Mouse (Mus musculus) layer of hippocampus, adult 18-20 months (tissue): Measurements from ENCODE around the gene Erbb3. TPM values are rescaled to one million over a fixed set of nuclear protein-coding genes. Genes with fewer than 3 reads are reported as not detected.
A peak's percentile ranks its signal among the peaks of the same experiment; 100 is the strongest.
"Not testable (repeated sequence)": the region's sequence is repeated elsewhere in the genome, so short reads cannot be mapped to it uniquely, and the experiment has no call there.

Experiments used
- DNase-seq, 2 experiments: peaks; one replicate each; pipeline ENCODE4 v3.0.0; 2022; ENCODE audit warnings: low spot score in 2 of 2
- total RNA-seq, 2 experiments: library from RNA; stranded (reverse); gene quantifications; 2 replicates each; pipeline ENCODE4 v1.2.3; 2021

Erbb3 gene
- total RNA-seq, 2 experiments from 2014 or later, result 7.1 to 7.5 TPM

GRCm38 (mm10) chr10:128563544-128563943 is 25.9 kb downstream of the Erbb3 start:
- no peak for DNase-seq

GRCm38 (mm10) chr10:128556963-128557362 is 32.5 kb downstream of the Erbb3 start:
- no peak for DNase-seq

GRCm38 (mm10) chr10:128556286-128556685 is 33.2 kb downstream of the Erbb3 start:
- no peak for DNase-seq

GRCm38 (mm10) chr10:128555567-128555966 is 33.9 kb downstream of the Erbb3 start:
- not testable (repeated sequence) for DNase-seq

GRCm38 (mm10) chr10:128550144-128550823 is 39.2 kb downstream of the Erbb3 start:
- DNase-seq, result not testable (repeated sequence)

- not testable (repeated sequence) for DNase-seq
These were observed 39.8 kb downstream of the Erbb3 start for GRCm38 (mm10) chr10:128549682-128550057.

GRCm38 (mm10) chr10:128548947-128549681 is 40.3 kb downstream of the Erbb3 start, which contains the start of gene Rpl41:
Gene Rpl41, minus strand, starts transcription at chr10:128549305.
- DNase-seq, result peak; percentile 89 to 96

- peak in 1 of 2 experiments; percentile 54 for DNase-seq
These were observed 41.2 kb downstream of the Erbb3 start for GRCm38 (mm10) chr10:128548051-128548791.

GRCm38 (mm10) chr10:128547361-128548032 is 42.0 kb downstream of the Erbb3 start, which contains the start of gene Zc3h10:
Gene Zc3h10, minus strand, starts transcription at chr10:128547774.
- peak; percentile 96 to 98 for DNase-seq

- no peak for DNase-seq
These were observed 42.7 kb downstream of the Erbb3 start for GRCm38 (mm10) chr10:128546787-128547186.

GRCm38 (mm10) chr10:128546361-128546760 is 43.1 kb downstream of the Erbb3 start:
- DNase-seq, result no peak

GRCm38 (mm10) chr10:128545570-128545898 is 43.9 kb downstream of the Erbb3 start:
- no peak for DNase-seq

- no peak for DNase-seq
These were observed 44.5 kb downstream of the Erbb3 start for GRCm38 (mm10) chr10:128544674-128545569.

GRCm38 (mm10) chr10:128544151-128544657 is 45.2 kb downstream of the Erbb3 start:
- DNase-seq, result no peak

GRCm38 (mm10) chr10:128543100-128543499 is 46.4 kb downstream of the Erbb3 start:
- no peak for DNase-seq

GRCm38 (mm10) chr10:128538340-128538870 is 51.0 kb downstream of the Erbb3 start:
- DNase-seq, result no peak

- DNase-seq, result peak; percentile 70 to 96
These were observed 53.0 kb downstream of the Erbb3 start for GRCm38 (mm10) chr10:128536266-128536940.

GRCm38 (mm10) chr10:128535624-128536265 is 53.7 kb downstream of the Erbb3 start:
- DNase-seq, result no peak

- DNase-seq, result no peak
These were observed 54.2 kb downstream of the Erbb3 start for GRCm38 (mm10) chr10:128535206-128535605.
